Mouse (Mus musculus): ENCODE data around the gene Rps6ka2. TPM values are rescaled to one million over a fixed set of nuclear protein-coding genes. Genes with fewer than 3 reads are reported as not detected.
"Not testable (repeated sequence)": the region's sequence is repeated elsewhere in the genome, so short reads cannot be mapped to it uniquely, and the experiment has no call there.

Gene Rps6ka2
- 10 to 100 TPM; 18.7 to 22.6 TPM for total RNA-seq (2021)
- long read RNA-seq, experiment 1, full-length matches to known transcripts = 3 of 5 reads
- long read RNA-seq, experiment 1, partial matches to known transcripts = 1 of 5 reads
- long read RNA-seq, experiment 1, other reads (novel, unspliced or antisense) = 1 of 5 reads
- long read RNA-seq, experiment 2, full-length matches to known transcripts = 1 of 13 reads
- long read RNA-seq, experiment 2, partial matches to known transcripts = 12 of 13 reads
- long read RNA-seq, experiment 2, other reads (novel, unspliced or antisense) = 0 of 13 reads

GRCm38 (mm10) chr17:7169627-7170303 is at the start of gene Rps6ka2:
Gene Rps6ka2 (plus strand): TSS chr17:7170115.
- peak; percentile 79 to 87 for DNase-seq (ENCODE audit: low spot score in 2 of 2)

GRCm38 (mm10) chr17:7120835-7121234 is 49.1 kb upstream of the Rps6ka2 start:
- DNase-seq (ENCODE audit: low spot score in 2 of 2) = not testable (repeated sequence)

GRCm38 (mm10) chr17:7122554-7122953 is 47.4 kb upstream of the Rps6ka2 start:
- not testable (repeated sequence) for DNase-seq (ENCODE audit: low spot score in 2 of 2)

- not testable (repeated sequence) for DNase-seq (ENCODE audit: low spot score in 2 of 2)
These were observed 43.4 kb upstream of the Rps6ka2 start for GRCm38 (mm10) chr17:7126475-7126874.

- not testable (repeated sequence) for DNase-seq (ENCODE audit: low spot score in 2 of 2)
These were observed 35.9 kb upstream of the Rps6ka2 start for GRCm38 (mm10) chr17:7134002-7134401.

GRCm38 (mm10) chr17:7135277-7135676 is 34.6 kb upstream of the Rps6ka2 start:
- not testable (repeated sequence) for DNase-seq (ENCODE audit: low spot score in 2 of 2)

- no peak for DNase-seq (ENCODE audit: low spot score in 2 of 2)
These were observed 31.6 kb upstream of the Rps6ka2 start for GRCm38 (mm10) chr17:7138186-7138925.

- no peak for DNase-seq (ENCODE audit: low spot score in 2 of 2)
These were observed 29.3 kb upstream of the Rps6ka2 start for GRCm38 (mm10) chr17:7140399-7141174.

- no peak for DNase-seq (ENCODE audit: low spot score in 2 of 2)
These were observed 27.5 kb upstream of the Rps6ka2 start for GRCm38 (mm10) chr17:7142367-7142766.

GRCm38 (mm10) chr17:7143885-7144518 is 25.9 kb upstream of the Rps6ka2 start:
- no peak for DNase-seq (ENCODE audit: low spot score in 2 of 2)

GRCm38 (mm10) chr17:7145373-7146058 is 24.4 kb upstream of the Rps6ka2 start:
- no peak for DNase-seq (ENCODE audit: low spot score in 2 of 2)

GRCm38 (mm10) chr17:7146479-7146878 is 23.4 kb upstream of the Rps6ka2 start:
- DNase-seq (ENCODE audit: low spot score in 2 of 2) = no peak

GRCm38 (mm10) chr17:7147920-7148321 is 22.0 kb upstream of the Rps6ka2 start:
- no peak for DNase-seq (ENCODE audit: low spot score in 2 of 2)

- DNase-seq (ENCODE audit: low spot score in 2 of 2) = no peak
These were observed 20.4 kb upstream of the Rps6ka2 start for GRCm38 (mm10) chr17:7149328-7150195.

GRCm38 (mm10) chr17:7151446-7152100 is 18.3 kb upstream of the Rps6ka2 start:
- no peak for DNase-seq (ENCODE audit: low spot score in 2 of 2)

- DNase-seq (ENCODE audit: low spot score in 2 of 2) = no peak
These were observed 17.3 kb upstream of the Rps6ka2 start for GRCm38 (mm10) chr17:7152662-7153061.

GRCm38 (mm10) chr17:7163955-7164354 is 6.0 kb upstream of the Rps6ka2 start:
- DNase-seq (ENCODE audit: low spot score in 2 of 2) = no peak

- DNase-seq (ENCODE audit: low spot score in 2 of 2) = no peak
These were observed 4.4 kb upstream of the Rps6ka2 start for GRCm38 (mm10) chr17:7165524-7165923.
